Mouse (Mus musculus): ENCODE results near the gene Mthfr. TPM values are rescaled to one million over a fixed set of nuclear protein-coding genes. Genes with fewer than 3 reads are reported as not detected.

Gene Mthfr
- polyA plus RNA-seq, 1 experiment = 31.8 TPM

DNA sequence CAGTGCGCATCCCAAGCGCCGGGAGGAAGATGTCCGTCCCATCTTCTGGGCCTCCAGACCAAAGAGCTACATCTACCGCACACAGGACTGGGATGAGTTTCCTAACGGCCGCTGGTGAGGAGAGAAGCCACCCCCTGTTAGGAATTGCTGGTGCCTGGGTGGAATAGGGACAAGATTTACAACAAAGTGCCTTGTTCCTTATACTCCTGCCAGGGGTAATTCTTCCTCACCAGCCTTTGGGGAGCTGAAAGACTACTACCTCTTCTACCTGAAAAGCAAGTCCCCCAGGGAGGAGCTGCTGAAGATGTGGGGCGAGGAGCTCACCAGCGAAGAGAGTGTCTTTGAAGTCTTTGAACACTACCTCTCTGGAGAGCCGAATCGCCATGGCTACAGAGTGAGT, 13.0 kb downstream of the Mthfr start:
- no peak for TF ChIP-seq MAX (IDR thresholded peaks at IDR 0.05; ENCODE audit: low read depth)
- Histone ChIP-seq H3K4me2 (ENCODE audit: low read depth) (no peak overlapping the region), H3ac (ENCODE audit: control insufficient read depth, insufficient read length) (no peak overlapping the region), H3K27me3 (ENCODE audit: control insufficient read depth, insufficient read depth, insufficient read length) (no peaks in the 10 kb centered on the region), H3K79me2 (ENCODE audit: control insufficient read depth, insufficient read depth) (no peaks in the 10 kb centered on the region), H3K36me3 (ENCODE audit: control insufficient read depth, insufficient read depth) (peaks cover 45% of the 10 kb centered on the region), H3K4me3 (no peak overlapping the region)

DNA sequence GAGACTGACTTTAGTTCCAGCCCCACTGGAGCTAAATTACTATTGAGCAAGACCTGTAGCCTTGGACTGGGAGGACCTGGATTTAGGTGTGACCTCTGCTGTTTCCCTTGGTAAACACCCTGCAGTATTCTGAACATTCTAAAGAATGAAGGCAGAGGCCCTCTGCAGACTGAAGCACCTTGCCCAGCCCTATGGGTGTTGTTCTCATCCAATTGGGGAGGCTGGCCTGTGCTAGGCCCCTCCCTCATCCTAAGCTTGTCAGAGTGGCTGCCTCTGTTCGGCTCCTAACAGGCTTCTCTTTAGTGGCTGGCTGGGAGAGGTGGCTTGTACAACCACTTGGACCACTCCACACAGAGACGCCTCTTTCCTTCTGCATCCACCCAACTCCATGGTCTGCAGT, 14.1 kb downstream of the Mthfr start:
- TF ChIP-seq SRF (IDR thresholded peaks at IDR 0.05; ENCODE audit: control insufficient read depth, insufficient read length, low read depth) = no peak
- TF ChIP-seq CEBPB (IDR thresholded peaks at IDR 0.05; ENCODE audit: insufficient read depth, poor library complexity, severe bottlenecking) = no peak
- TF ChIP-seq MYOD1 (IDR thresholded peaks at IDR 0.05; ENCODE audit: control insufficient read depth in 1 of 3, insufficient read length in 2 of 3, low read depth in 2 of 3) = no peak

DNA sequence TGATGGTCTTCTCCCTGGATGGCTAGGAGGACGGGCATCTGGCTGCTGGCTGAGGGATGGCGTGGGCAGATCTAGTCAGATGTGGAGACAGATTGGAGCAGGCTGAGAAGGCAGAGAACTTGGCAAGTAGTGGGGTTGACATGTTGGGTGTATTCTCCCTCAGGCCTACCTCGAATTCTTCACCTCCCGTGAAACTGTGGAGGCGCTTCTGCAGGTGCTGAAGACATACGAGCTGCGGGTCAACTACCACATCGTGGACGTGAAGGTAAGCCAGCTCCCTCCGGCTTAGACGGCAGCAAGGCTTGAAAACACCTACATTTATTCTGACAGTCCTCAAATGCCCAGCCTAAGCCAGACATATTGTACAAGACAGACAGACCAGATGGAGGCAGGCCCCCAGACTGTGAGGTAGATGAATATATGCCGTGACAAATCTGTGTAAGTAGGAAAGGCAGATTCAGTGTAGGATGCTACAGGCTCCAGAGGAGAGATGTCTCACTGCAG, 14.6 kb downstream of the Mthfr start:
- TF ChIP-seq TCF12 (IDR thresholded peaks at IDR 0.05; ENCODE audit: insufficient read depth, poor library complexity, severe bottlenecking) = no peak
- no peak for TF ChIP-seq MYOD1 (IDR thresholded peaks at IDR 0.05; ENCODE audit: control insufficient read depth in 1 of 3, insufficient read length in 2 of 3, low read depth in 2 of 3)
- TF ChIP-seq USF1 (IDR thresholded peaks at IDR 0.05; ENCODE audit: low read depth) = no peak
- TF ChIP-seq CEBPB (IDR thresholded peaks at IDR 0.05; ENCODE audit: insufficient read depth, poor library complexity, severe bottlenecking) = no peak
- no peak for TF ChIP-seq REST (IDR thresholded peaks at IDR 0.05; ENCODE audit: insufficient read depth, insufficient read length)
- TF ChIP-seq SRF (IDR thresholded peaks at IDR 0.05; ENCODE audit: control insufficient read depth, insufficient read length, low read depth) = no peak
- Histone ChIP-seq H3K79me2 (ENCODE audit: control insufficient read depth, insufficient read depth) (no peaks in the 10 kb centered on the region), H3K36me3 (ENCODE audit: control insufficient read depth, insufficient read depth) (peaks cover 43% of the 10 kb centered on the region), H3K27me3 (ENCODE audit: control insufficient read depth, insufficient read depth, insufficient read length) (no peaks in the 10 kb centered on the region), H3K4me2 (ENCODE audit: low read depth) (no peak overlapping the region), H3ac (ENCODE audit: control insufficient read depth, insufficient read length) (no peak overlapping the region), H3K4me3 (no peak overlapping the region)

More for the DNA sequence above, 14.1 kb downstream of the Mthfr start:
- H3K79me2 ChIP-seq (ENCODE audit: control insufficient read depth, insufficient read depth) = no peaks in the 10 kb centered on the region
- no peak overlapping the region for H3K4me3 ChIP-seq
- no peaks in the 10 kb centered on the region for H3K27me3 ChIP-seq (ENCODE audit: control insufficient read depth, insufficient read depth, insufficient read length)
- no peak overlapping the region for H3ac ChIP-seq (ENCODE audit: control insufficient read depth, insufficient read length)
- H3K36me3 ChIP-seq (ENCODE audit: control insufficient read depth, insufficient read depth) = peaks cover 46% of the 10 kb centered on the region
- no peak overlapping the region for H3K4me2 ChIP-seq (ENCODE audit: low read depth)

DNA sequence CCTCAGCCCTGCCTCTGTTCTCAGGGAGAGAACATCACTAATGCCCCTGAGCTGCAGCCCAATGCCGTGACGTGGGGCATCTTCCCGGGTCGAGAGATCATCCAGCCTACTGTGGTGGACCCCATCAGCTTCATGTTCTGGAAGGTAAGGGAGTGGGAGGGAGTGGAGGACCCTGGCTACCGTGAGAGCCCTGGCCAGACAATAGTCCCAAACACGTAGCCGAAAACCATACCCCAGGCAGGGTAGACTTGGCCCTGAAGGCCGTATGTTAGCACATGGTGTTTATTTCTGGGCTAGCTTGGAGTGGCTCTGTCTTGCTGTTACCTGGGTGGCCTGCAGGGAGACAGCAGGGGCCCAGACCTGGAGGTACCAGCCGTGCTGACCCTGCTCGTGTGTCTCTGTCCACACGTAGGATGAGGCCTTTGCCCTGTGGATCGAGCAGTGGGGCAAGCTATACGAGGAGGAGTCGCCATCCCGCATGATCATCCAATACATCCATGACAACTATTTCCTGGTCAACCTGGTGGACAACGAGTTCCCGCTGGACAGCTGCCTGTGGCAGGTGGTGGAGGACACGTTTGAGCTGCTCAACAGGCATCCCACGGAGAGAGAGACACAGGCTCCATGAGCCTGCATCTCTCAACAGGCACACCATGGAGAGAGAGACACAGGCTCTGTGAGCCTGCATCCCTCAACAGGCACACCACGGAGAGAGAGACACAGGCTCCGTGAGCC, 16.3 kb downstream of the Mthfr start:
- no peak for TF ChIP-seq REST (IDR thresholded peaks at IDR 0.05; ENCODE audit: insufficient read depth, insufficient read length)
- peak; percentile 17 for TF ChIP-seq POLR2AphosphoS2 (IDR thresholded peaks at IDR 0.05; ENCODE audit: insufficient read length, low read depth)
- H3K36me3 ChIP-seq (ENCODE audit: control insufficient read depth, insufficient read depth) = peaks cover 36% of the 10 kb centered on the region
- no peaks in the 10 kb centered on the region for H3K79me2 ChIP-seq (ENCODE audit: control insufficient read depth, insufficient read depth)
- no peaks in the 10 kb centered on the region for H3K27me3 ChIP-seq (ENCODE audit: control insufficient read depth, insufficient read depth, insufficient read length)
- no peak overlapping the region for H3ac ChIP-seq (ENCODE audit: control insufficient read depth, insufficient read length)
- H3K4me2 ChIP-seq (ENCODE audit: low read depth) = no peak overlapping the region
- H3K4me3 ChIP-seq = no peak overlapping the region

DNA sequence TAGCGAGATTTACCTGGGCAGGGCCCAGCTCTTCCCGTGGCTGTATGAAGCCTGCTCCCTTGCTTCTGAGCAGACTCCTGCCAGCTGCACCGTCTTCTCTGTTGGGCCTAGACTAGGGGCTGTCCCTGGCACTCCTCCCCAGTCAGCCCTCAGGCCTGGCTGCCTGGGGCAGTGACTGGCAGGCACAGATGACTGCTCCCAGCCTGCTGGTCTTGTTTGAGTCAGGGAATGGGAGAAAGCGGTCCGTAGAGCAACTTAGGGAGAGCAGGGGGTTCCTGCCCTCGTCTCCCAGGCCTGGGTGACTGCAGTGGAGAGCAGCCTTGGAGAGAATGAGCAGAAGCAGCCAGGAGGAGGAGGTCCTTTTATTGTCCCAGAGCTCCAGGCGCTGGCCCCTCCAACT, 17.4 kb downstream of the Mthfr start:
- Histone ChIP-seq H3ac (ENCODE audit: control insufficient read depth, insufficient read length) (no peak overlapping the region), H3K79me2 (ENCODE audit: control insufficient read depth, insufficient read depth) (no peaks in the 10 kb centered on the region), H3K4me2 (ENCODE audit: low read depth) (peak overlapping the region; percentile 24), H3K36me3 (ENCODE audit: control insufficient read depth, insufficient read depth) (peaks cover 25% of the 10 kb centered on the region), H3K4me3 (no peak overlapping the region), H3K27me3 (ENCODE audit: control insufficient read depth, insufficient read depth, insufficient read length) (no peaks in the 10 kb centered on the region)
- TF ChIP-seq USF1 (IDR thresholded peaks at IDR 0.05; ENCODE audit: low read depth) = no peak
- TF ChIP-seq TCF3 (IDR thresholded peaks at IDR 0.05; ENCODE audit: insufficient read length, low read depth) = peak; percentile 26
- TF ChIP-seq MYOG (IDR thresholded peaks at IDR 0.05; ENCODE audit: control insufficient read depth in 1 of 3, insufficient read depth in 1 of 3, insufficient read length in 2 of 3, low read depth in 2 of 3) = peak in 1 of 3 experiments; percentile 55
- TF ChIP-seq MYOD1 (IDR thresholded peaks at IDR 0.05; ENCODE audit: control insufficient read depth in 1 of 3, insufficient read length in 2 of 3, low read depth in 2 of 3) = peak; percentile 61 to 96 (median 92)

DNA sequence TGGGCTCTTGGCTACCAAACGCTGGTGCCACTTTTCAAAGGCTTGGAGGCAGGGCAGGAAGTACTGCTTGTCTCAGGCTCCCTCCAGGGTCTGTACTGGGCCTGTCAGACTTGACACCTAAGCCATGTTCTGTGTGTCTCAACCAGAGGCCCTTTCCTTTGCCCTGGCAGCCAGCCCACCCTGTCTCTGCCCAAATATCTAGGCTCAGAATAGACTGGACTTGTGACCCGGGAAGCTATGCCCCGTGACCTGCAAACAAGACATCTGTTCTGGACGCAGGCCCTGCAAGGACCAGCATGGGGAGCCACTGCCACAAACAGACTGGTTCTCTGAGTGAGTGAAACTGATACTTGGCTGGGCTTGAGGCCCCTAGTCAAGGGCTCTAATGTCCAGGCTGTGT, 17.9 kb downstream of the Mthfr start:
- Histone ChIP-seq H3K4me3 (no peak overlapping the region), H3K36me3 (ENCODE audit: control insufficient read depth, insufficient read depth) (peaks cover 22% of the 10 kb centered on the region), H3K4me2 (ENCODE audit: low read depth) (peak overlapping the region; percentile 24), H3ac (ENCODE audit: control insufficient read depth, insufficient read length) (no peak overlapping the region), H3K79me2 (ENCODE audit: control insufficient read depth, insufficient read depth) (no peaks in the 10 kb centered on the region), H3K27me3 (ENCODE audit: control insufficient read depth, insufficient read depth, insufficient read length) (no peaks in the 10 kb centered on the region)
- TF ChIP-seq CEBPB (IDR thresholded peaks at IDR 0.05; ENCODE audit: insufficient read depth, poor library complexity, severe bottlenecking) (no peak), MYOD1 (IDR thresholded peaks at IDR 0.05; ENCODE audit: control insufficient read depth in 1 of 3, insufficient read length in 2 of 3, low read depth in 2 of 3) (peak in 1 of 3 experiments; percentile 3)

Measured in myocyte (in vitro differentiated cells).